Mouse (Mus musculus) layer of hippocampus, adult 9-11 months (tissue): Measurements from ENCODE around the gene Themis3.
"Not testable (repeated sequence)": the region's sequence is repeated elsewhere in the genome, so short reads cannot be mapped to it uniquely, and the experiment has no call there.

Source experiments
- DNase-seq: peaks from one replicate; pipeline ENCODE4 v3.0.0; 2022

The Themis3 gene

DNA sequence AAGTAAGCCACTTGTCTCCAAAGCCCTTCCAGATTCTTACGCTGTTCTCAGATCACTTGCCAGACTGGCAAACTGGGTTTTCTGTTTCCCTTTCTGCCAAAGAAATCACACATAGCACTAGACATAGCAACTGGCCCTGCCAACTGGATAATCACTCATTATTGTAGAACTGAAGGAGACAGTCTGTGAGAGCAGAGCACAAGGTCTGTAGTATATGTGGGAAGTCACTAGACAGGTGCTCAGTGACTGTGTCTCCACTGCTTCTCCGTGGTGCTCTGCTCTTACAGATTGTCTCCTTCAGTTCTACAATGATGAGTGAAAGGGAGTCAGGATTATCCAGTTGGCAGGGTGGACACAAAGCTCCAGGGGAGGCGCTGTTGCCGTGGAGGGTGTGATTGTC, 41.7 kb downstream of the Themis3 start:
- no peak for DNase-seq

GRCm38 (mm10) chr17:66550486-66550885, 43.9 kb downstream of the Themis3 start:
- no peak for DNase-seq

DNA sequence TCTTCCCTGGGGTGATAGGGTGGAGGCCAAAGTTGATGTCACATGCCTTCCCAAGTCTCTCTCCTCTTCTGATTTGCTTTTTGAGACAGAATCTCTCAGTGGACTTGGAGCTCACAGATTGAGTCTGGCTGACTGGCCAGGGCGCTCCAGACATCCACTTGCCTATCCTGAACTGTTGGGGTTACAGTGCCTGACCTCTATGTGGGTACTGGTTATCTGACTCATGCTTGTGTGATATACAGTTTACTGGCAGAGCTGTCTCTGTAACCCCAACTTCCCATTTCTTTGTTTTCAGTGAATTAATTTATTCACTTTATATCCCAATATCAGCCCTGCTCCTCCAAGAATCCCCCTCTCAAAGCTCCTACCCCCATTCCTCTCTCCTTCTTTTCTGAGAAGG, 62.1 kb downstream of the Themis3 start:
- DNase-seq, result no peak

DNA sequence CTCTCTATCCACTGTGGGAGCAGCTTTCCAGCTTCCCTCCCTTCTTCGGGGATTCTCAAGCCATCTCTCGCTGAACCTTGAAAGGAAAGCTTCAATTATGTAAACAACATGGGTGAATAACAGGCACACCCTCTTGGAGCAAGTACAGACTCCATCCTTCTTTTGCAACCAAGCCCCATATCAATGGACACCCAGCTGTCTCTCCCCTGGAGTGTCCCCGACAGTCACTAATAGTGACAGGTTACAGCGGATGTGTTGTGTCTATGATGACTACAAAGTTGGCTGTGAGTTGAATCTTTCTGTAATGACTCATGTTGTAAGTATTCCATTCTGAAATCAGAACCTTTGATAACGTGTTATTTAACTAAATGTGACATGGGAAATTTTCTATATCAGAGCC, 71.0 kb downstream of the Themis3 start:
- DNase-seq, result no peak

- DNase-seq, result not testable (repeated sequence)
These were observed 71.8 kb downstream of the Themis3 start for GRCm38 (mm10) chr17:66522631-66523030.

- DNase-seq, result peak; percentile 79
These were observed 74.6 kb downstream of the Themis3 start, which contains the start of gene Rab12 for GRCm38 (mm10) chr17:66519554-66520553. Gene Rab12, minus strand, starts transcription at chr17:66519729.

DNA sequence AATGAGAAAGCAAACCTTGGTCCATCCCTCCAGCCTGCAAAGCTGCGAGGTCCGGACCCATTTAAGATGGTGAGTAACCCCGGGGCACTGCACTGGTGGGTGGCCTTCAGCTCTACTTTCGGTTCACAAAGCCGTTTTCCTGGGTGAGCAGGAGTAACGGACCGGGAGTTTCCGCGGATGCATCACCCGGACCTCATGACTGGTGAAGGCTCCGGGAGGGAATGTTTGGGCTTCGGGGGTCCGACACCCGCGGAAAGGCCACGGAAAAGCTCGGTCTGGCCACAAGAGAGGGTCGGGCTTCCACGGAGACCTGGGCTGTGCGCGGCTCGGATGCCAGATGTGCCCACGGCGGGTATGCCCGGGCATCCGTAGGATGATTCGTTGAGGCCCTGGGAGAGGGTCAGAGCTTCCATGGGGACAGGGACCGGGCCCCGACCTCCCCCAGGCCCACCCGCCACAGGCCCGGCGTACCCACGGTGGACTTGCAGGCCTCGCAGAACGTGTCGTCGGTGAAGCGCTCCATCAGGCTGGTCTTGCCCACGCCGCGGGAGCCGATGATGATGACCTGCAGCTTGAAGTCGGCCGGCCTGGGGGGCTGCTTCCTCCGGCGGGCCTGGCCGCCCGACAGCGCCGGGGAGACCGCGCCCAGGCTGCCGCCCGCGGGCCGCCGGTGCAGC, 75.4 kb downstream of the Themis3 start:
- no peak for DNase-seq

- no peak for DNase-seq
These were observed 77.5 kb downstream of the Themis3 start for GRCm38 (mm10) chr17:66516953-66517352.

DNA sequence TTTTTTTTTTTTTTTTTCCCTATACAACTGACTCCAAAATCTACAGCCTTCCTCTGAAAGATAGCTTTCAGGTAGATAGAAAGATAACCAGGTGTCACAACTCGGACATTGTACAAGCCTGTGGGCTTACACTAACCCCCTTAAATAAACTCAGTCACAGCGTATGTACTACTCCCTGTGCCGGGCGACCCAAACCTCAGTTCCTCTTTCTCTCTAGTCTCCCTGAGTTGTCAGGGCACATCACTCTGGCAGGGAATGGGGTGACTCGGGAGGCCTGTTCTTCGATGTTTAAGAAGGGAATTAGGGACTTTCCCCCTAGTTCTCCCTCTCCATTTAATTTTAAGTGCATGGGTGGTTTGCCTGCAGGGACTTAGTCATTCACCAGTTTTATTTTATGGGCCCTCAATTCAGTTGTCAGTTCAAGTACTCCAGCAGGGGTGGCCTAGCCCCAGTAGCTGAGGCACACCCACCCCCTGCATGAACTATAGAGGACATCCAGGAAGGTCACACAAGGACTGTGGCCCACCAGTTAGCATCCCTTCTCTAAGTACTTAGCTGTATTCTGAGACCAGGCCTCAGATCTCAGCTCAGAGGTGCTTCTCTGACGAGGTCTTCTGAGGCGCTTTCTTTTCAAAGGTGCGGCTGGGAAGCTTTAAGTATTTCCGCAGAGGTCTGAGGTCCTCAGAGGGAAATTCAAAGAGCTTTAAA, 80.0 kb downstream of the Themis3 start:
- no peak for DNase-seq

GRCm38 (mm10) chr17:66512202-66512956, 82.0 kb downstream of the Themis3 start:
- DNase-seq, result no peak

DNA sequence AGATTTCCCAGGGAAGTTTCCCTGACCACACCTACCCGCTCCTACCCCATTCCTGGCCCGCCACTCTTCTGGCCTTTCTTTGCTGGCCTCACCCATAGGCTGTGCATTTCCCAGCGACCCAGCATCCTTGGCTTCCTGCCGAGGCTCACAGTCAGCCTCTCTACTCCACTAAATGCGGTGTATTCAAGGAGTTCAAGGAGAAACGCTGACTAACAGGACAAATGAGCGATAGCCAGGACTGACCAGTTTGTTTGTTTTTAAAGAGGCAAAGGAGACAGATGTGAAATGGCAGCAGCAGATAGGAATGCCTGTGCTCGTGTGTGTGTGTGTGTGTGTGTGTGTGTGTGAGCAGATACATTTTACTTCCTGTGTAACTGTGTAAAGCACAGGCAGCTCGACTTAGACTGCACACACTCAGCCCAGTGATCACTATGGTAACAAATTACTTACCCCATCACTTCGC, 84.2 kb downstream of the Themis3 start:
- no peak for DNase-seq

DNA sequence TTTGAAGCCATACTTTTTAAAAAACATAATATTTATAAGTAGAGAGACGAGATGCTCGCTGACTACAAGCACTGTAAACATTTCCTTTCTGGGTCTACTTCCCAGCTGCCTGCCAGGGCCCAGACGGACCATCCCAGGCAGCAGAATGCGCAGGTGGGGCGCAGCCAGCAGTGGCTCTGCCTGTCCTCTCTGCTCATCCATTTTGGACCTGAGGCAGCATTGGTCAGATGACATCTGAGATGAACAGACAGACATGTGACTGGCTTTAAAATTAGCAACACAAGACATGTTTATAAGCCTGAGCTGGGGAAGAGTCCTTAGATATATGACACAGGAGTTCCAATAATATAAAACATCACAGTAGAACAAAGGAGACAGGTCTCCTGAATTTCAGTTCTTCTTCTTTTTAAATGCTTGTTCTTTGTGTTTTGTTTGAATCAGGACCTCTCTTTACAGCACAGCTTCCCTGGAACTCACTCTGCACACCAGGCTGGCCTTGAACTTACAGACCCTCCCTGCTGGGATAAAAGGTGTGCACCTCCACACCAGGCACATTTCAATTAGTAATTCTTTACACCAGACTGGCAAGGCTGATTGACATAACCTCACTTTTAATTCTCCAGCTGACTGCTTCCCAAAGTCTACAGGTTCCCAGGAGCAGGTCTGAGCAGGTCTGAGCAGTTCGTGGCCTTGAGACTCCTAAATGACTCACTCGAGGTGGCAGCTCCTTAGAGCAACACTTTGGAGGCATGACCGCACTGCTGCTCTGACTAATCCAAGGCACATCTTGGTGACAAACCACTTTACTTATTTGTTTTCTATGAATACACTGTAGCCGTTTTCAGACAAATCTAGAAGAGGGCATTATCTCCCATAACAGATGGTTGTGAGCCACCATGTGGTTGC, 87.1 kb downstream of the Themis3 start:
- DNase-seq, result no peak

GRCm38 (mm10) chr17:66504964-66505363, 89.5 kb downstream of the Themis3 start:
- DNase-seq, result no peak
